In the genomic region with DNA sequence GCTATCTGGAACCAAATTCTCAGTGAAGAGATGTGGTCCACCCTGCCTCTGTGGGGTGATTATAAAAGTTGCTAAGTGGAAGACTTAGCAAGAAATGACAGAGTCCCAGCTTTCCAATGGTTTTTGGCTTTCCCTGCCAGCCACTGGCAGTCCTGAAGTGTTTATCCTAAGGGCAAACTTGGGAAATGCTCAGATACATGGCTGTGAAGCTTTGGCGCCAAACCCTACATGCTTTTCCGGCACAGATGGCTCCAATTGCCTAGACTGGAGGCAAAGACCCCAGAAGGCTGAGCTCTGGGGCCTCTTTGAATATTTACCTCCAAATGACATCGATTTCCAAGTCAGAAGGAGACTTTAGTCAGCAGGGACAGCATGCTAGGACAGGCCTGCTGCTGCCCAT, we compare ENCODE assay signal across 35 mouse cellular contexts.
"Had no signal": no experiment of that assay in that cellular context is flagged by ENCODE, and none has a peak within 500 bp of the region (broad histone marks: within the 10 kb centered on the region; RNA-seq: fewer than 3 reads in every experiment).

No protein-coding gene starts in this region.

- DNase-seq: heart, postnatal 10 days; heart, postnatal 14 days; heart, postnatal 36 days; heart, postnatal 4 days; kidney, adult 11 months; kidney, adult 18-20 months; kidney, adult 2 months; kidney, adult 8-10 months; kidney, adult 9 months; kidney, postnatal 10 days; kidney, postnatal 14 days; kidney, postnatal 25 days; kidney, postnatal 36 days; kidney, postnatal 4 days; layer of hippocampus, adult 9-11 months; layer of hippocampus, postnatal 36 days had no signal

- H3K4me2 ChIP-seq: heart, embryonic 11.5 days; heart, embryonic 12.5 days; heart, embryonic 13.5 days; heart, embryonic 15.5 days; hindbrain, embryonic 12.5 days; hindbrain, embryonic 13.5 days; hindbrain, embryonic 14.5 days; hindbrain, embryonic 15.5 days; intestine, embryonic 15.5 days; kidney, embryonic 15.5 days had no signal

- H3K4me3 ChIP-seq: heart, embryonic 12.5 days; heart, embryonic 13.5 days; heart, embryonic 15.5 days; hindbrain, embryonic 10.5 days; hindbrain, embryonic 12.5 days; hindbrain, embryonic 13.5 days; hindbrain, embryonic 15.5 days; intestine, embryonic 15.5 days; kidney, embryonic 15.5 days; layer of hippocampus, adult 2 months; left cerebral cortex, adult 2 months had no signal

- H3K27me3 ChIP-seq: heart, embryonic 12.5 days; heart, embryonic 13.5 days; heart, embryonic 15.5 days; hindbrain, embryonic 12.5 days; hindbrain, embryonic 13.5 days; hindbrain, embryonic 15.5 days; intestine, embryonic 15.5 days; kidney, embryonic 15.5 days had no signal

- H3K27ac ChIP-seq: heart, embryonic 13.5 days; heart, embryonic 15.5 days; hindbrain, embryonic 10.5 days; hindbrain, embryonic 12.5 days; hindbrain, embryonic 13.5 days; hindbrain, embryonic 14.5 days; hindbrain, embryonic 15.5 days; hindbrain, postnatal 0 days; intestine, embryonic 15.5 days; kidney, embryonic 15.5 days; kidney, postnatal 0 days; layer of hippocampus, adult 2 months; left cerebral cortex, adult 2 months had no signal

- H3K9me3 ChIP-seq: heart, embryonic 12.5 days; heart, embryonic 13.5 days; heart, embryonic 15.5 days; hindbrain, embryonic 10.5 days; hindbrain, embryonic 12.5 days; hindbrain, embryonic 13.5 days; hindbrain, embryonic 15.5 days; intestine, embryonic 15.5 days; kidney, embryonic 15.5 days had no signal

- H3K4me1 ChIP-seq: heart, embryonic 12.5 days; heart, embryonic 13.5 days; heart, embryonic 15.5 days; hindbrain, embryonic 10.5 days; hindbrain, embryonic 12.5 days; hindbrain, embryonic 13.5 days; hindbrain, embryonic 15.5 days; intestine, embryonic 15.5 days; kidney, embryonic 15.5 days had no signal

- H3K36me3 ChIP-seq: heart, embryonic 12.5 days; heart, embryonic 13.5 days; heart, embryonic 15.5 days; hindbrain, embryonic 10.5 days; hindbrain, embryonic 12.5 days; hindbrain, embryonic 13.5 days; hindbrain, embryonic 15.5 days; intestine, embryonic 15.5 days; kidney, embryonic 15.5 days had no signal

- ATAC-seq: hindbrain, embryonic 16.5 days; hindbrain, postnatal 0 days; inflammation-experienced regulatory T-cells, adult 6 months; intestine, embryonic 15.5 days; intestine, embryonic 16.5 days; intestine, postnatal 0 days had no signal

- H3K9ac ChIP-seq: heart, embryonic 12.5 days; heart, embryonic 13.5 days; heart, embryonic 15.5 days; hindbrain, embryonic 12.5 days; hindbrain, embryonic 13.5 days; hindbrain, embryonic 14.5 days; hindbrain, embryonic 15.5 days; intestine, embryonic 15.5 days; kidney, embryonic 15.5 days had no signal
